Mouse (Mus musculus) Muller cell, postnatal 12 days (primary cell): ENCODE measurements around the gene Alkbh3.

Experiments used
- DNase-seq: peaks from one replicate; pipeline ENCODE4 v3.0.0-alpha.2; 2015; ENCODE audit errors: inconsistent ontology term

The Alkbh3 gene

DNA sequence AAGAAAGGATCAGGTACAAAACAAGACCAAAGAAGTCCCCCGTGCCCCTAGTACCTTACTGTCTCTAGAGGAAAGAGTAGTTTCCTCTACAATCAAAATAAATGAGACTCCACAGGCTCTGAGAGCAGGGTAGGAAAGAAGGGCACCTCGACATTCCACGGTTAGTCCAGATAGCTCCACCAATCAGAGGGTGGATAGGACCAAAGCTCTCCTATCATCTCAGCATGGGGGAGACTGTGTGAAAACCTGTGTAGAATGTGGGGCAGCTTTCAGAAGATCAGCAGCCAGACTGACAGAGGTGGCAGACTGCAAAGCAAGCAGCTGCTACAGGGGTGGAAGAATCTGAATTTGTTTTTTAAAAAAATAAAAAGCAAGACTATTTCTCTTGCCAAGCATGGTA lies 17.8 kb downstream of the Alkbh3 start:
- DNase-seq, result no peak

DNA sequence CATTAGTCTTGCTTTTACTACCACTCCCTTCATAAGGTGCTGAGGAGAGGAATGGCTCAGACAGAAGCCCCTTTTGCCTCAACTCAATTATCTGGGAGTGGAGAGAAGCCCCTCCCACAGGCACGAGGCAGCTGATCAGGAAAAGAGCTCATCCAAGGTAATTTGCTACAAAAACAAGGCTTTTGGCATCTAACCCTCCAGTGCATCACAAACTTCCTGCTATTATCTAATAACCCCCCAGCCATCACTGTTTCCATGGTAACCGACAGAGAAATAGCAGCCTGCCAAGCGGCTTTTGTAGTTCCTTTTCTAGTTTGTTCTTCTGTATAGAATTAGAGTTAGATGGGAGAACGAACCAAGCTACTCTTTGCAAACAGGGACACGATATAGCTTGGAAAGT lies 18.3 kb downstream of the Alkbh3 start:
- no peak for DNase-seq

DNA sequence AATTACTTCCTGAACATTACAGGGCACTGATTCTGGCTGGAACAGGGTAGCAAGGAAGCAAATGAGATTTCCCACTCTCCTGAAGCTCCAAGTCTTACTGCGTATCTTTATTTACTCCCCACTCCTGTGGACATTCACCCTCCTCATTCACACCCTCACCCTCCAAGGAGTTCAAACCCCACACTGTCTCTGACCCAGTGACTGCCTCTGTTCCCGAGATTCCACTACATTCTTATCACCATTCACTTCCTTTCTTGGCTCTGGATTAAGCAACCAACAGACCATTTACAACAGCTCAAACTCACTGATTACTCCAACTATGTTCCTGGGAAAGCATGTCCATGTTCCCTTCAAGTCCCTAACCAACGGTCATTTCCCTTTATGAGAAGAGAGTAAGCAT lies 19.3 kb downstream of the Alkbh3 start:
- no peak for DNase-seq

DNA sequence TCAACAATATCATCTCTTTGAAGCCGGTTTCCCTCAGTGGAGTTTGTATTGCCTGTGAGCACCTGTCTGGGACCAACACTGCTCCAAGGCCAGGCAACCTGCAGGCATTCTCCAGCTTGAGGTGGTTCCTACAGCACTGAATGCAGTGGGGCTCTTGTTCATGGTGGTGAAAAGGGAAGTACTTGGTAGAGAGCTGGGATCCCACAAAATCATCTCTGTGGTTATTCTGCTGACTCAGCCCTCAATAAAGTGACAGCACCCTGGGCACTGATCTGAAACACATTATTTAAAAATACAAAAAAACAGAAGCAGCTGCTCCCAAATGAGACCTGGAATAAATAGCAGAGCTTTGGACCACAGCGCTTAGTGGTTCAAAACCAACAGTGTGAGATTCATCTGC lies 22.2 kb downstream of the Alkbh3 start:
- no peak for DNase-seq

DNA sequence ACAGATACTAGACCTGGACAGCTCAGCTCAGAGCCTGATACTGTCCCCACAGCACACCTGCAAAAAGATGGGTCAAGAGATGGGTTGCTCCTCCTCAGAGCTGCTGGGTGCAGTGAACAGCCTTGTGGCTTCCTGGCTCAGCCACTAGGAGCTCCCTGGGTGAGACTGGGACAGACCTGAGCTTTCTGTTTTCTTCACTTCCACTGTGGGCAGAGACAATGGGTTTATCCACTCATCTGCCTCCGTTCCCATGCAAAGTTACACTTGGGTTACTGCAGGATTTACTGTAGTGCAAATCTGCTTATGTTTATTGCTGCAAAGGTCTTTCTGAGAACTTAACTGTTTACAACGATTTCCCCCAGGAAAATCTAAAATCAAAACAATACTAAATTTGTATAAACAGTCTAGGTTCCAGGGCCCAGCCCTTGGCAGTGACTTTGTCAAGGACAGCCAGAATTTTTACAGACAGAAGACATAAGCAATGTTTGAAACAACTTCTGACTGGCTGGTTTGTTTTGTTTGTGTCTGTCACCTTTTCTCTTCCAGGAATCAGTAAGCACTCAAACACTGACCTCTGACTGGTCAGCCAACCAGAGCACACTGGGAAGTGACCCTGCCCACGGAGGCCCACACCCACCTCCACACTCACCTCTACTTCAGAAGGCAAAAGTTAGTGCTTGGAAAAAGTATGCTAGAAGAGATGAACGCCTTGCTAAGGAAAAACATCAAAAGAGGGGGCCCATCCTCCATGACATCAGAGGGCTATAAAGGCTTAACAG lies 28.0 kb downstream of the Alkbh3 start:
- DNase-seq, result no peak

DNA sequence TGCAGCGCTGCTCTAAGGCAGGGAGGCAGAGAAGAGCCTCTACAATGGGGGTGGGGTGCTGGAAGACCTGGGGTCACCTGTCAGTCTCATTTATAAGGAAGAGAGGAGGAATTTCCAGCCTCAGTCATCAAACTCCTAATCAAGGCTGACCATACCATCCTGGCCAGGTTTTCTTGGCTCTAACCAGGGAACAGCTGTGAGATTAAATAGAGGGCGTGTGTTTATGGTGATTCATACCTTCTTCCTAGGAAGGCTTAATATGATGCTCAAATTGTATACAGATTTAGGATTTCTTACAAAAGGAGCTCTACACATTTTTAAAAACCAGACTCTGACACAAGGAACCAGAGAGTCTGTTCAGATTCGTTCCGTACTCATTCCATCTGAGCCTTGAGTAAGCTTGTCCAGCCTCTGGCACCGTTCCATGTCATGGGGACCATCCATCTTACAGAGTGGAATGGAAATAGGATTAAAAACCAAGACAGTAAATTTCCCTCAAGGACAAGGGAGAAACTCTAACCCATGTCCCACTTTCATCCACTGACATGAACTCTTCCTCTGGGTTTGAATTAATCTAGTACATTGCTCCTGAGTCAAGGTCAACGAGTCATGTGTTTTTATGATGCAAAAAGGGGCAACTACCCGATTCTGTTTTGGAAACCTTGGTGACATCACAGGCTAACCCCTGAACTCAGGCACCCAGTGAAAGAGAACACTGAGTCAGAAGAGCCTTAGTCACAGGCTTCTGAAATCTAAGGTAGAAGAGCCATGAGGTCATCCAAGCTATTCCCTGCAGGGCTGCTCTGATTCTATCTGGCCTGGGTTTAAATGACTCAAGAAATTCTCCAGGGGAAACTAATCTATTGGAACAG lies 31.1 kb downstream of the Alkbh3 start:
- DNase-seq, result peak; percentile 54

DNA sequence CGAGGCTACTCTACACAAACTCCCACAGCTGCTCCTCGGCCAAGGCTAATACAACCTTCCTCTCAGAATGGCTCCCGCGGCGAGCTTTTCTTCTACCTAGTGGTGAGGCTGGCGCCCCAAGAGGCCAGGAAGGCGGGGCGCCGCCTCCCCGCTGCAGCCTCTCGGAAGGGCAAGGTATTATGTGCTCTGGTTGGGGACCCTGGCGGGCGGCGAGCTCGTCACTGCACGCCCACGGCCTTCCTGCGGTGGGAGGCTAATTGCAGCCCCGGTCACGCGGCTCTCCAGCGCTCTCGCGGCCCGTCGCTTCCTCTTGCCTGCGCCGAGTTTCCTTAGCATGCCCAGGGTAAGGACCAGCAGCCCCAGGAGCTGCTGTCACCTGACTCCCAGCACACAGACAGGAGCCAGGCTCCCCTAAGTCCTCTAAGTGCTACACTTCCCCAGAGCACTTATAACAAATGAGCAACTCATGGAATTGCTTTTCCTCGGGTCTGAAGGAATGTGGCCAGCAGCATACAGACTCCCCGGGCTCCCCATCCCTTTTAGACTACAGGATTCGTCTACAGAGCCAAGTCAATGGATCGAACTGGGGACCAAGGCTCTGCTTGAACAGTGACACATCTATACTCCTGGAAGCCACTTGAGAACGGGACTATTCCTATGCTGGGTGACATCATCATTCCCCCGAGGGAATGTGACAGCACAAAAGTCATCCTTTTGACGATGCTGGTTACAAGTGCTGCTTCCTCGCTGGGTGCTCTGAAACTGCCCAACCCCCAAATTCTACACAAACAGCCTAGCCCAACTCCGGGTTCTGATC lies 34.0 kb downstream of the Alkbh3 start:
- peak; percentile 76 for DNase-seq

DNA sequence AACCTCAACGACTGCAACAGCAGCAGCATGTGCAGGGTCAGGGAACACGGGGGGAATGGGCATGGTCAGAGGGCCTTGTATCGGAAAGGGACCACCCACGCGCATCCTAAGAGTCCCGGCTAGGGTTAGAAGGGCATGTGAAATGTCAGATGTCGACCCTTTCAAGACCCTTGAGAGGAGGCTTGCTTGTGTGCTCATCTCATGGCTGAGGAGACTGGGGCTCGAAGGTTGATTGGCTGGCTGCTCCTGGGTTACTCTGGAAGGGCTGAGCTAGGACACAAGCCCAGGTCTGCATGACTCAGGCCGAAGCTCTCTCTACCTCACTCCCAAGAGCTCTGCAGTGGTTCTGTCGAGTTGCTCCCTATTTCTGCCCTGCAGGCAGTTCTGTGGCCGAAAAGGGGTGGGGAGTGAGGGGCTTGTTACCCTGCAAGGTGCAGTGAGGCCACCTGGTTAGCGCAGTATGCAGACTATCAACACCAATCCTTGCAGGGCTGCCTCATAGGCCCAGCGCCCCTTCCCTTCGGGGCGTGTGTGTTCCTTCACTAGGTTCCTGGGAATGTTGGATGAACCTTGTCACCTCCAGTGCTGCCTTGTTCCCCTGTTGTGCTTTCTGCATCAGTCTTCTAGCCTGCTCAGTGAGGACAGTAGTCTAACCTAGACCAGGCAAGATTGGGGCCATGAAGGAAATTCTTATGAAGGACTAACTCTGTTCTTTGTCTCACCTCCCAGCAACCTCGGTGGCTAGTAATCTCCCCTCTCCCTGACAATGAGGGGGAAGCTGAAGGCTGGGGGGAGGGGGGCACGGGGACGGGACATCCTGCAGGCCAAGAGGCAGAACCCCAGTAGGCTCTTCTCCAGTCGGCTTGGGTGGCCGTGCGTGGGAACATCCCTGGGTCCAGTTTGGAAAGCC lies 34.8 kb downstream of the Alkbh3 start:
- DNase-seq, result no peak

DNA sequence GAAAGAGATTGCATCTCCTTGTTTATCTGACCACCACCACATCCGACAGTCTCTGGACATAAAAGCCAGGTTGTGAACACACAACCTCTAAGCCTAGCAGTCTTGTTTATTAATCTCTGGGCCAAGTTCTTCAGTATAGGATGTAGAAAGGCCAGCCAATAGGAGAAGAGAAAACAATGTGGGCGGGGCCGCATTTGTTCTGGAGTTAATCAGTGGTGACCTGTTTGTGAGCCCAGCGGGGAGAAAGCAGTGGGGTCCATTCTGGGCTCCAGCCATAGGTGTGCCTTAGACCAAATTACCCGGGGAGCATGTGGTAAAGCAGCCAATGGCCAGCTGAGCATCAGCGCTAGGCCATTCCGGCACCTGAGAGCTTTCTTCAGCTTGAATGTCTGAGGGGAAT lies 35.6 kb downstream of the Alkbh3 start:
- no peak for DNase-seq

DNA sequence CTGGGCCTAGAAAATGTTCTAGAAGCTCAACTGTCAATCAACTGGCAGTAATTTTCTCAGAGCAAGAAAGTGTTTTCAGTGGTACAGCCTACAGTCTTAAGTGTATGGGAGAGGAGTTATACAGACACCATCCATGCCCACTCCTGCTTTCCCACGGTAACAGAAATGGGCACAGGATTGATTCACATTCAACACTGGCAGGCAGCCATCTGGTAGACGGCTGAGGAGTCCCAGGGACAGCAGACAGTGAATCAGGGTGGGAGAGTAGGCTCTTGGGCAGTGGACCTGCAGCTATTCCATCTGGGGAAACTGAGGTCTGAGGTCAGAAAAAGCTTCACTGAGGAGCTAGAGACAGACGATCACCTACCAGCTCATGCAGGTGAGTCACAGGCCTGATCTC lies 39.0 kb downstream of the Alkbh3 start:
- no peak for DNase-seq

DNA sequence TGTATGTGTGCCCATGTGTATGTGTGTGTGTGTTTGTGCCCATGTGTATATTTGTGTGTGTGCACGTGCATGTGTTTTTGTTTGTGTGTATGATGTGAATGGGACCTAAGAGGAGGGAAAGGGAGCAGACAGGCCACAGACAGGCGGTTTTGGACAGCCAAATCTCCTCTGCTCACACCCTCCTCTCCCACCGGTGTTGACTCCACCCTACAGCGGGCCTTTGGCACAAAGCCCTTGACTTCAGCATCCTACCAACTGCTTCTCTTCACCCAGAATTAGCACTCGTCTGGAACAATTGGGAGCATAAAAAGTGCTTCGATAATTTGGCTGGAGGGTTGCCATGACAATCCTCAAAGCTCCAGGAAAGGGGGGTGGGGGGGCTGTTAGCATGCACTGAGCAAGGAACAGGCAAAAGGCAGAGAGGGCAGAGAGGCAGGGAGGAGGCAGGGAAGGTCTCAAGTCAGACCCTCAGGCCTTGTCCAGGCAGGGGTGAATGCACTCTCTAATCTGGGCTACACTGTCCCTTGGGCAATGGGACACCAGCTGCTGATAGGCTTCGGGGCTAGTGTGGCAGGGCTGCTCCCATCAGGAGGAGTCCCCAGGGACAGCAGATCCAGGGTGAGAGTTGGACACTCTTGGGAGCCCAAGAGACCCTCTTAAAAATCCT lies 46.0 kb downstream of the Alkbh3 start:
- no peak for DNase-seq

DNA sequence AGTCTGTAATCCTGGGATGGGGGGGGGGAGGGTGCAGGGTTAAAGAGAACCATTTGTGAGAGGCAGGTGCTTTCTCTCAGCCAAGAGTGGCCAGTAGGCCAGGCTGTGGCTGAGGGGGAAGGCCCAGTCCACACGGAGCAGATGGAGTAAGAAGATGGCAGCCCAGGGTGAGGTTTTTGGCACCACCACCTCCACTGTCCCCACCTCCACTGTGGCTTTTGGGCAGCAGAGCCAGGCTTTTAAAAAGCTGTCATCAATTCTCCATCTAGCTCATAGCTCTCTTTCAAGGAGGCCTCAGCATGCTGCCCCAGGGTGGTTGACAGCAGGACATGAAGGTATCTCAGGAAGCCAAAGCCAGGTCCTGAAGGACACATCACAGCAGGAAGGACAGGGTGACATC lies 46.8 kb downstream of the Alkbh3 start:
- DNase-seq, result no peak

DNA sequence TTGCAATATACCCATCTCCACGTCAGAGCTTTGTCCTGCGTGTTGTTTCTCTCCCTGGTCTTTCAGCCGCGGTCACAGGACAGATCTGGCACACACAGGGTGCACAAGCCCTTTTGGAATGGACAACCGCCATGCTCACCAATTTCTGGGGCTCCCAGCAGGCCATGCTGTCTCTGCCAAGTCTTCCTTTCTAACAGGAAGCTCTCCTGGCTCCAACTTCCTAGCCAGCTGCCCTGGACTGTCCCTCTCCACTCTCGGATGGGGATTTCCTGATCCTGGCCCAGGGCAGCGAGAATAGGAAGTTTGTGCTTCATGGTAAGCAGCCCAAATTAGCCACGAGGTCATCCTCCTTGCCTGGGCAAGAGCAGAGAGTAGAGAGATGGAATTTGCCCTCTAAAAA lies 48.9 kb downstream of the Alkbh3 start:
- DNase-seq, result no peak

DNA sequence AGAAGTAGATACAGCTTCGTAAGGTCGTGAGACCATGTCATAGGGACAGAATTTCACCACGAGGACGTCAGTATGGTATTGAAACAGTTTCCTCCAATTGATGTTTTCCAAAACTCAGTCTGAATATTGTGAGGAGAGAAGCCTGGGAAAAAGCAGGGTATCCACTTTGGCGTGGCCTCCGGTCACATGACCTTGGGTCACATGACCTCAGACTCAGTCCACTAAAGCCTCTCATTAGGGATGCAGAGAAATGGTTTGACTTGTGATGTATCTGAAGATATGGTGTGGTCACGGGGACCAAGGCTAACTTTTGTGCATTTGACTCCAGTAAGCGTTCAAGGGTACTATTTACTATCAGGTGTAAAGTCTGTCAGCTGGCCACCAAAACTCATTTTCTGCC lies 51.3 kb downstream of the Alkbh3 start:
- DNase-seq, result no peak

DNA sequence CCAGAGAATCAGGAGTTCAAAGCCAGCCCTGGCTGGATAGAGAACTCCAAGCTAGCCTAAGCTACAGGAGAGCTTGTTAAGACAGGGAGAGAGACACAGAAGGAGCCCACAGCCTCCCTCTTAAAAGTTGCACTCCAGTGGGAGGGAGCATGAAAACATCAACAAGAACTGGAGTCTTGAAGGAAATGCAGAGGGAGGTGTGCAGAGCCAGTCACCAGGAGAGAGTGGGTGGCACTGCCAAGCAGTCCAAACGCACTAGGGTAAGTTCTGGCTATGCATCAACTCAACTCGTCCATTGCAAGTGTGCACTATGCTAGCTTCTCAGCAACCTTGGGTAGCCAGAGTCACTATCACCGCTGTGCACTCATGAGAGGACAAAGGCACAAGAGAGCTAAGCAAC lies 52.4 kb downstream of the Alkbh3 start:
- DNase-seq, result no peak

DNA sequence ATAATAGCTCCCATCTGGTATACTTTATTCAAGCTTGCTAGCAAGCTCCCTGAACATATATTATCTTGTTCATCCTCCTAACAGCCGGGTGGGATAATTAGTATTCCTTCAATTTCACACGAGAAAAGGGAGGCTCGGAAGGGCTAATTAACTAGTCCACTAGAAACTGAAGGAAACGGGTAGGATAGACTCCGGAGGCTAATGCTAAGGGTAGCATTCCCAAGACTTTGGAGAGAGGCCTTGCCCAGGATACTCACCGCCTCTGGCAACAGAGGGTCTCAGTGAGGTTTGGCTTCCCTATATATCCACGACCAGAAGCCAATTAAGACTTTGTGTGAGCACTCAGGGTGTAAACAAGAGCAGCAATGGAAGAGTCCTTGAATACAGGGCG lies 52.8 kb downstream of the Alkbh3 start:
- no peak for DNase-seq

DNA sequence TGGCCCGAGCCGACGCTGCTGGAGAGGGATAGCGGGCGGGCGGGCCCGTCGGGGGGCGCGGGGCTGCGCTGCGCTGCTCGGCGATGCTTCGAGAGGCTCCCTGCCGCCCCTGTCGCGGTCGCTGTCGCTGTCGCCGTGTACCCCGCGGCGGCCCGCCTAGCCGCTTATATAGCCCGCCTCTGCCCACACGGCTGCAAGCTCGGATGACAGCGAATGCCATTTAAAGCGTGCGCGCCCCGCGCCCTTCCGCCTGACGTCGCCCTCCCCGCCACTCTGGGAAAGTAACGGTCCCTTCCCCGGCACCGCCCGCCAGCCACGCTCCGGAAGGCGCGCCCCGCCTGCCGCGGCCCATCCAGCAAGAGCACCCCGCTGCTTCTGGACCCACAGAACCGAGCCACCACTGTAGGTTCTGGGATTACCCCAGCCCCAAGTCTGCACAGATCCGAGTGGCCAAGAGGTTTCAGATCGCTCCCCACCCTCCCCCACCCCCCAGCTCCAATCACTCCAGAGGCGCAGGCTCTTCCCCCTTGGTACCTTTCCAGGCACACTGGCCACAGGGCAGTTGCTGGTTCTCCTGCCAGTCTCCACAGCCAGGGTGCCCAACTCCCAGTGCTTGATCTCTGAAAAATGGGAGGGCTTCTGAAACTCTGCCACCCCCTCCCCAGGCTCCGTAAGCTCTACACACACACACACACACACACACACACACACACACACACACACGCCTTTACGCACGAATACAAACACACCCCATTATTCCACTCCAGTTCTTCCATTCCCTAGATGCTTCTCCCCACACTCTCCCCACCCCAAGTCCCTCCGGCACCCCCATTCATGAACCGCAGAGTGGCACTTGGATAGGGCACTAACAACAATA lies 53.5 kb downstream of the Alkbh3 start, which contains the start of gene Gm13889:
Gene Gm13889 (minus strand): TSS at position 294 of the 877 bp plus-strand sequence.
- peak; percentile 81 for DNase-seq

DNA sequence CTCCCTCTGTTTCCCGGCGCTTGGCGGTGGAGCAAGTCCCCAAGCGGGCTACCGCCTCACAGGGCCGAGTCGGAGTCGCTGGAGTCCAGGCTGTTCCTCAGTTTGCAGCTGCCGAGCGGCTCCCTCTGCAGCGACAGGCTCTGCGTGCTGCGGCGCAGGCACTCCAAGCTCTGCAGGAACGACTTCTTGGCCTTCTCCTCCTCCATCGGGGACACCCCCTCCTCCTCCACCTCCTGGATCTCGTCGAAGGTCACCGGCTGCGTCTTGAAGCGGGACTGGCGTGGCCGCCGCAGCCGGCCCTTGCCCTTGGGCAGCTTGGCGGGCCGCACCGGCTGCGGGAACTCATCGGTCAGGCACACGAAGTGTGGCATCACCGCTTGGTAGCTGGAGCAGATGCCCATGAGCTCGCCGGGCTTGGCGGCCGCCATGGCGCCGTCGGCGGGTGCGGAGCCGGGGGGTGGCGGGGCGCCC lies 54.2 kb downstream of the Alkbh3 start:
- peak; percentile 65 for DNase-seq

DNA sequence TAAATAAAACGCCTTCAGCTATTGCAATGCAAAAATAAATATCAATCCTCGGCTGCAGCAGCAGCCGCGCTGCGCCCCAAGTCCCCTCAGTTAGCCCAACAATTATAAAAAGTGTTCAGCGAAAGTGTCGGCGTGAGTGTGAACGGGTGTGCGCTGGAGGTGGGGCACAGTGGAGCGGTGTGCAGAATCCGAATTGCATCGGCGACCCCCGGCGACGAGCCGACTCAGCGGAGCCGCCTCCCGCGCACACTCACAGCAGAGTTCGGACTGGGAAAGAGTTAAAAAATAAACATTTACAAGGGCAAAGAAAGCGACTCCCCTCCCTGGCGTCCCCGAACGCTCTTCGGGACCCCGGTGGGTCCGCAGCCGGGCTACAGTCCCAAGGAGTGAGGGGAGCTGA lies 54.7 kb downstream of the Alkbh3 start:
- no peak for DNase-seq
